Mouse (Mus musculus) cortical plate, adult 2 months (tissue): ENCODE measurements at regions not wholly inside any gene's neighbourhood (a gene's known extent, or its start where the extent isn't known, plus 50 kb on each side); places are given as distances from the start of the nearest gene placed in this dataset.

Experiments
- CTCF ChIP-seq: fragments of 200-500 bp; IDR thresholded peaks from 2 replicates; pipeline ENCODE4 v1.5.1; 2011; ENCODE audit warnings: mild to moderate bottlenecking, control low read depth, low read length; ENCODE audit not compliant: insufficient read depth; ENCODE audit errors: extremely low read depth
- POLR2A ChIP-seq: fragments of 200-500 bp; IDR thresholded peaks from 2 replicates; pipeline ENCODE4 v1.6.1; 2011; ENCODE audit warnings: mild to moderate bottlenecking, low read length, control low read depth; ENCODE audit not compliant: insufficient read depth; ENCODE audit errors: extremely low read depth

DNA sequence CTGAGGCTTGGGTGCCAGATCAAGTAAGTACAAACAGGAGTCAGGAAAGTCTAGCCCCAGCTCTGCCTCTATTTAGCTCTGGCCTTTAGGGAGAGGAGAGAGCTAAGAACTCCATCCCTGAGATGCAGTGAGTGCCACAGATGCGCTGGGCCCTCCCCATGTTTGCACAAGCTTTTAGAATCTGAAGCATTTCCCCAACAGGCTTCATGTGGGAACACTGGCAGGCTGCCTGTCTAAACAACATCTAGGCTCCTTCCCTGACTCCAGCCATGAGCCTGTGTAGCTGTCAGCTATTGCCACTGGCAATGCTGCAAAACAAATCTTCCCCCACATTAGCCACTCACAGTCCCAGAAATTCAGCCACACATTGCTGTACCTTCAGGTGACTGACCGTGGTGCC lies 147.9 kb downstream of the Chst1 start:
- TF ChIP-seq CTCF, result no peak
- TF ChIP-seq POLR2A, result no peak
